Comparison of ENCODE assay signal across 21 mouse cellular contexts in the genomic region with DNA sequence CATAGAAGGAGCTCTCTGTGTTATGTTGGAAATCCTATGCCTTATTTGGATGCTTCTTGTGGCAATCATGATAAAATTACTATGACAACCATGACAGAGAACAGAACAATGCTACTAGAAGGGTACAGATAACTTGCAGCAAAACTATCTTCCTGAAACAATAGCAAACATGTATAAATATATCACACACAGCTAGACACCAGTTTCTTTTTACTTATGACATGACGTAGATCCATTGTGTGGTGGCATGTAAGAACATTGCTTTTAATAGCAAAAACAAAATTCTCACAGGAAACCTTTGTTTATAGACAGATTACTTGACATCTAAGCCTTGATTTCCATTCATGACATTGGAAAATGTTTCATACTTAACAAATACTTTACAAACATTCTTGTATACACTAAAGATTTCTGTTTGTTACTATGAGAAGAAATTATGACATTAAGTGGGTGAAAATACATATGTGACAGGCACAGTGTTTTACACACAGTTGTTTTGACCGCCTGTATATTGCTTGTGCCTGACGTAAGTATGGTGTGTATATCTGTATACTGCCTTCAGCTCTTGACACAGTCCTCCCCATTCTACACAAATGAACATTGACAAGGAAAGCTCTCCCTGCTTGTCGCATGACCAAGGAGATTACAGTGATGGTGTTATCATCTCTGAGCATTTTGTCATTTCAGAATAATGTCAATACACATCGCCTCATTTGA.
"Had no signal": no experiment of that assay in that cellular context is flagged by ENCODE, and none has a peak within 500 bp of the region (broad histone marks: within the 10 kb centered on the region; RNA-seq: fewer than 3 reads in every experiment).

No protein-coding gene starts in this region.

- H3K4me2 ChIP-seq: forebrain, embryonic 15.5 days; heart, embryonic 11.5 days; heart, embryonic 13.5 days; heart, embryonic 15.5 days; hindbrain, embryonic 13.5 days; hindbrain, embryonic 15.5 days; limb, embryonic 13.5 days had no signal

- ATAC-seq: forebrain, embryonic 15.5 days; forebrain, postnatal 0 days; hindbrain, postnatal 0 days; intestine, embryonic 16.5 days had no signal

- H3K4me3 ChIP-seq: forebrain, embryonic 15.5 days; heart, adult 2 months; heart, embryonic 13.5 days; heart, embryonic 15.5 days; hindbrain, embryonic 13.5 days; hindbrain, embryonic 15.5 days; limb, embryonic 13.5 days had no signal

- DNase-seq: forebrain, postnatal 0 days; gastrocnemius, postnatal 14 days; gastrocnemius, postnatal 36 days; heart, adult 2 months; heart, postnatal 14 days; heart, postnatal 36 days; kidney, adult 18-20 months; kidney, postnatal 14 days; kidney, postnatal 36 days; layer of hippocampus, adult 9-11 months; layer of hippocampus, postnatal 36 days; left cerebral cortex, postnatal 4 days had no signal

- H3K27ac ChIP-seq: forebrain, embryonic 15.5 days; heart, adult 2 months; heart, embryonic 13.5 days; heart, embryonic 15.5 days; hindbrain, embryonic 13.5 days; hindbrain, embryonic 15.5 days; hindbrain, postnatal 0 days; limb, embryonic 13.5 days had no signal

- H3K36me3 ChIP-seq: forebrain, embryonic 15.5 days; heart, embryonic 13.5 days; heart, embryonic 15.5 days; hindbrain, embryonic 13.5 days; hindbrain, embryonic 15.5 days; limb, embryonic 13.5 days had no signal

- H3K9me3 ChIP-seq: forebrain, embryonic 15.5 days; heart, embryonic 13.5 days; heart, embryonic 15.5 days; hindbrain, embryonic 13.5 days; hindbrain, embryonic 15.5 days; limb, embryonic 13.5 days had no signal

- H3K27me3 ChIP-seq: forebrain, embryonic 15.5 days; heart, embryonic 13.5 days; heart, embryonic 15.5 days; hindbrain, embryonic 13.5 days; hindbrain, embryonic 15.5 days; limb, embryonic 13.5 days had no signal

- H3K9ac ChIP-seq: forebrain, embryonic 15.5 days; forebrain, postnatal 0 days; heart, embryonic 13.5 days; heart, embryonic 15.5 days; hindbrain, embryonic 13.5 days; hindbrain, embryonic 15.5 days; limb, embryonic 13.5 days had no signal

- H3K4me1 ChIP-seq: forebrain, embryonic 15.5 days; heart, embryonic 15.5 days; hindbrain, embryonic 13.5 days; hindbrain, embryonic 15.5 days; limb, embryonic 13.5 days had no signal
